Mouse (Mus musculus): ENCODE measurements at regions not wholly inside any gene's neighbourhood (a gene's known extent, or its start where the extent isn't known, plus 50 kb on each side); places are given as distances from the start of the nearest gene placed in this dataset.

DNA sequence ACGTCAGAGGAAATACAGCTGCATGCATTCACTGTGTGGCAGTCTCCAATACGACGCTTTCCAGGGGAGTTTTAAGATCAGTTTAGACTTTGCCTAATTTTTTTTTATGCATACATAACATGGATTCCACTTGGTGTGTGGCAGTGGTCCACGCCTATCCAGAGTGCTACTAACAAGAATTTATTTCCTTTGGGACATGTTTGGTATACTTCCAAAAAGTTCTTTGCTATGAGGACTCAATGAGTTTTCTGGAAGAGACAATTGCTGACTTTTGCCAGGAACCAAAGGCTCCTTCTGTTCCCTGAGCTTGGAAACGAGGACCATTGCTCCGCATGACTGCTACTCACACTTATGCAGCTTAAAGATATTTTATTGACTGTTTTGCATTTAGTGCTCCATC lies 59.2 kb downstream of the Marcks start:
- no peak for DNase-seq (ENCODE audit: low spot score in 2 of 2)

GRCm38 (mm10) chr10:37078439-37078838 lies 60.3 kb downstream of the Marcks start:
- DNase-seq (ENCODE audit: low spot score in 2 of 2) = peak in 1 of 2 experiments; percentile 29

DNA sequence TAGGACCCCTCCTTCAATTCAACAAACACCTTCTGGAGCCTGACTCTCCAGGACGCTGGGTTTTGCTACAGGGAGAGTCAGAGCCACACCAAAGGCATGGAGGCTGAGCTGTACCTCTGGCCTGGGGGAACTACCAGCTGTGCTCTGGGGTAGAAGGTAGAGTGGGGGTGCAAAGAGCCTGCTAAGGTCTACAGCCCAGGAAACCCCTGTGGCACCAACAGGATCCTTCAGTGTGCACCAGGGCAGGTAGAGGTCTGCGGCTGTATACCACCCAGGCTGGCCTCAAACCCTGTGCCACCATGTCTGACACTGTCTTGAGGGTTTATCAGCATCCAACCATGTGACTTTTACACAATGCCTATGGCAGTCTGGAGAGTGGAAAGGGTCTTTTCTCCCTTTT lies 61.0 kb downstream of the Marcks start:
- no peak for DNase-seq (ENCODE audit: low spot score in 2 of 2)

DNA sequence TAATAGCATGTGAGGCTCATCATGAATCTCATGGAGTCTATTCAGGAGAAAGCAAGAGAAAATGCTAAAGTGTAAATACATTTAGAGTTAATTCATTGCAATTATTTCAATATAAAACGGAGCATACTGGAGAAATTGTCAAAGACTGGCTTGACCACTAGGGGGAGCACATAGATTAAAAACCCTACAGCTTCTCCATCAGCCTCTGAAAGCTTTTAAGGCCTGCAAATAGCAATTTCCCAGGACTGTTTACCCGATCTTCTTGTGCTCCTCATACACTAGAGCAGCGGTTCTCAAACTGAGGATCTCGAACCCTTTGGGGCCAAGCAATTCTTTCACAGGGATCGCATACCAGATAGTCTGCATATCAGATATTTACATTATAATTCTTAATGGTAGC lies 65.9 kb downstream of the Marcks start:
- peak; percentile 5 to 28 for DNase-seq (ENCODE audit: low spot score in 2 of 2)

DNA sequence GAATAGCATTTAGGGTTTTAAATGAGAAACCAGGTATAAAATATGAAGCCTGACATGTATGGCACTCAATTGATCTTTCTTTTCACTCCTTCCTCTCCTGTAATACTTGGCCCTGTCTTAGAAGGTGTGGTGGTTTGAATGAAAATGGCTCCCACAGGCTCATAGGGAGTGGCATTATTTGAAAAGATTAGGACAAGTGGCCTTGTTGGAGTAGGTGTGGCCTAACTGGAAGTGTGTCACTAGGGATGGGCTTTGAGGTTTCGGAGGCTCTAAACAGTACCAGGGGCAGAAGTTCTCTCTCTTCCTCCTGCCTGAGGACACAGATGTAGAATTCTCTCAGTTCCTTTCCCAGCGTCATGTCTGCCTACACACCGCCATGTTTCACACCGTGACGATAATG lies 66.7 kb downstream of the Marcks start:
- no peak for DNase-seq (ENCODE audit: low spot score in 2 of 2)

DNA sequence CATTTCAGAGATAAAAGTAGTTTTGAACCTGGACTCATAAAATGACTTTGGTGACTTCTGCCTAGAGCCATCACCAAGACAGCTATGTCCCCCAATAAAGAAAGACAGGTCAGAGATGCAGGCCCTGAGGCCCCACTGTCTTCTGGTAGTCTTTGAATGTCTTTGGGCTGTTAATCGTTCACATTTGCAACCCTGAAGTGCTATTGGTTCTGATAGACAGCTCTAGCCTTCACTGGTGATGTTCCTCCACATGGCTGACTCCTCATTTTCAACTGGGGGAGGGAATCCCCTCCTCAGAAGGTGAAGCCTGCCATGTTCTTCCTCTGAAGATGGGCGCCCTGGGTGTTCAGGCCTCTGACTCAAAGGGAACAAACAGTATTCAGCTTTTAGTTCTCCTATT lies 67.3 kb downstream of the Marcks start:
- DNase-seq (ENCODE audit: low spot score in 2 of 2) = no peak

All from left cerebral cortex, adult 8-10 months (tissue).